Mouse (Mus musculus) C2C12 (cell line): ENCODE measurements around the gene Rslcan18.

ENCODE experiments used
- CEBPB ChIP-seq: IDR thresholded peaks from one replicate; pipeline ENCODE4 v1.6.1; 2011; ENCODE audit warnings: low read depth, mild to moderate bottlenecking, control low read depth, moderate library complexity
- CTCF ChIP-seq: IDR thresholded peaks from one replicate; pipeline ENCODE4 v1.5.1; 2011; ENCODE audit not compliant: control insufficient read depth, insufficient read depth, insufficient read length

DNA sequence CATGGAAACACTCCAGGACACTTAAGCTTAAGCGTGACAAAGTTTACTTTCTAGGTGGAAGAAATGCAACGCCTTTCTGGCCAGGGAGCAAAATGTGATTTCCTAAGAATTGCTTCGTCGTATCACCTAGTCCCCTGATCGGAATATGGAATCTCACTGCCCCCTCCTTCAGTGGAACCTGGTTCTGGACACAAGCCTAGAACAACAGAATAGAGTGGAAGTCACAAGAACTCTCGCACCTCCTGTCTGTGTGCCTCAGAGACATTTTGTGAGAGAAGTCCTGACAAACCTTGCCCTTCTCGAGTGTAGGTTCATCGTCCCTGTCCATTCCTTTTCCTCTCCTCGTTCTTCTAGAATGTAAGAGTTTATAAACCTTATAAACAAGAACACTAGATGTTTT is 8.4 kb downstream of the Rslcan18 start:
- TF ChIP-seq CTCF = no peak
- TF ChIP-seq CEBPB = no peak
